ENCODE assay signal across 13 mouse cellular contexts in the genomic region with DNA sequence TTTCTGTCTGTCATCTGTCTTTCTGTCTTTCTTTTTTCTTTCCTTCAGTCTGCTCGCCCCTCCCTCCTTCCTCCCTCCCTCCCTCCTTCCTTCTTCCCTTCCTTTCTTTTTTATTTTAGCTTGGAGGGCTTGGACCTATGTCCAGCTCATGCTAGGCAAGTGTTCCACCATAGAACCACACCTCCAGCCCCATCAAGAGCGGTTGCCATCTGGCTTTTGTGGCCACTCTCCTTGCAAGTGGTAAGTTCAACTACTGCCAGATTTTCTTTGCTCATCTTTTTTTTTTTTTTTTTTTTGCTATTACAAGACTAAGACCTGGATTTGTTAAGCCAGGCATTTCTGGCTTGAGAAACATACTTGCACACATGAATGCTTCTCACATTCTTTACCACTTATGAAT.
"Had no signal": no experiment of that assay in that cellular context is flagged by ENCODE, and none has a peak within 500 bp of the region (broad histone marks: within the 10 kb centered on the region; RNA-seq: fewer than 3 reads in every experiment).

No protein-coding gene starts in this region.

- H3K27me3 ChIP-seq: liver, embryonic 15.5 days; neural tube, embryonic 13.5 days; stomach, embryonic 15.5 days had no signal

- H3K9ac ChIP-seq: liver, embryonic 15.5 days; neural tube, embryonic 13.5 days; stomach, embryonic 15.5 days had no signal

- H3K9me3 ChIP-seq: limb, embryonic 10.5 days; liver, embryonic 15.5 days; stomach, embryonic 15.5 days had no signal

- H3K4me3 ChIP-seq: layer of hippocampus, adult 2 months; limb, embryonic 10.5 days; liver, embryonic 15.5 days; neural tube, embryonic 13.5 days; stomach, embryonic 15.5 days had no signal

- H3K27ac ChIP-seq: layer of hippocampus, adult 2 months; limb, embryonic 10.5 days; liver, embryonic 15.5 days; neural tube, embryonic 13.5 days; stomach, embryonic 15.5 days had no signal

- ATAC-seq: lung, postnatal 0 days had no signal

- H3K4me1 ChIP-seq: limb, embryonic 10.5 days; liver, embryonic 15.5 days; neural tube, embryonic 13.5 days; stomach, embryonic 15.5 days had no signal

- H3K36me3 ChIP-seq: limb, embryonic 10.5 days; liver, embryonic 15.5 days; neural tube, embryonic 13.5 days; stomach, embryonic 15.5 days had no signal

- H3K4me2 ChIP-seq: liver, embryonic 11.5 days; liver, embryonic 15.5 days; neural tube, embryonic 13.5 days; stomach, embryonic 15.5 days had no signal

- DNase-seq: lung, adult 2 months; lung, postnatal 36 days; midbrain, embryonic 14.5 days; right cerebral cortex, postnatal 14 days; thymus, adult 2 months; thymus, postnatal 25 days had no signal
